Mouse (Mus musculus) cerebellum, adult 2 months (tissue): ENCODE data around the gene Eif1.

Source experiments
- CTCF ChIP-seq: fragments of 200-500 bp; IDR thresholded peaks from 2 replicates; pipeline ENCODE4 v1.5.1; 2011; ENCODE audit warnings: low read depth, mild to moderate bottlenecking, control low read depth, low read length, moderate library complexity, borderline replicate concordance; ENCODE audit not compliant: insufficient read depth
- POLR2A ChIP-seq: fragments of 200-500 bp; IDR thresholded peaks from 2 replicates; pipeline ENCODE4 v1.6.1; 2011; ENCODE audit warnings: low read length, control low read depth, borderline replicate concordance; ENCODE audit not compliant: insufficient read depth

DNA sequence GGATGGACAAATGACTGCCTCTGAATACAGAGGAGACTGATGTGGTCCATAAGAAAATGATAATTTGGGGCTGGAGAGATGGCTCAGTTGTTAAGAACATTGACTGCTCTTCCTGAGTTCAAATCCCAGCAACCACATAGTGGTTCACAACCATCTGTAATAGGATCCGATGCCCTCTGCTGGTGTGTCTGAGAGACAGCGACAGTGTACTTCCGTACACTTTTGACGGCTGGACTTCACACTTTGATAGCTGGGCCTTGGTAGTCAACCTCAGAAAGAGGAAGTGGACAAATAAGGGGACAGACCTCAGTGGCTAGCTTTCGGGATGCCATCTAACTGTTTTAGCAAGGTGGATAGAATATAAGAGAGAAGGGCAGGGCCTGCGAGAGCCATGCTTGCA is 40.5 kb downstream of the Eif1 start:
- TF ChIP-seq POLR2A, result no peak
- no peak for TF ChIP-seq CTCF
